Mouse (Mus musculus) MEL (cell line): ENCODE data around the gene Slc15a5. TPM values are rescaled to one million over a fixed set of nuclear protein-coding genes. Genes with fewer than 3 reads are reported as not detected.

ENCODE experiments used
- DNase-seq: peaks from one replicate; pipeline ENCODE4 v3.0.0; 2011; ENCODE audit warnings: low read depth, low spot score
- H3K27ac ChIP-seq: 2 replicates; pipeline ENCODE4 v1.5.1; 2012; ENCODE audit warnings: low read depth, mild to moderate bottlenecking, control low read depth, low read length, moderate library complexity; ENCODE audit not compliant: control insufficient read depth
- H3K27me3 ChIP-seq, 2 experiments: fragments of 150-350 bp in 1 of 2; sonication (generic) in 1 of 2; 2 replicates each; pipeline ENCODE4 v1.6.1; 2012; ENCODE audit warnings: low read length in 2 of 2, mild to moderate bottlenecking in 2 of 2, improper control_type of control experiment in 1 of 2, moderate library complexity in 1 of 2; ENCODE audit not compliant: insufficient read depth in 2 of 2, control insufficient read depth in 1 of 2
- H3K36me3 ChIP-seq, 2 experiments: 2 replicates each; pipeline ENCODE4 v1.6.1; 2012 to 2014; ENCODE audit warnings: low read length in 2 of 2, improper control_type of control experiment in 1 of 2, inconsistent platforms in 1 of 2, mild to moderate bottlenecking in 1 of 2; ENCODE audit not compliant: insufficient read depth in 2 of 2, control insufficient read depth in 1 of 2
- H3K4me1 ChIP-seq, 2 experiments: fragments of 150-350 bp in 1 of 2; sonication (generic) in 1 of 2; 2 replicates each; pipeline ENCODE4 v1.6.1; 2012; ENCODE audit warnings: low read length in 2 of 2, improper control_type of control experiment in 1 of 2, mild to moderate bottlenecking in 1 of 2; ENCODE audit not compliant: insufficient read depth in 2 of 2, control insufficient read depth in 1 of 2
- H3K4me3 ChIP-seq, 2 experiments: fragments of 150-350 bp in 1 of 2; sonication (generic) in 1 of 2; 2 replicates each; pipeline ENCODE4 v1.5.1; 2012; ENCODE audit warnings: low read depth in 2 of 2, low read length in 2 of 2, mild to moderate bottlenecking in 2 of 2, moderate library complexity in 2 of 2, control low read depth in 1 of 2, improper control_type of control experiment in 1 of 2; ENCODE audit not compliant: control insufficient read depth in 1 of 2, insufficient read depth in 1 of 2
- H3K79me2 ChIP-seq: 2 replicates; pipeline ENCODE4 v1.6.1; 2012; ENCODE audit warnings: mild to moderate bottlenecking, low read length, moderate library complexity; ENCODE audit not compliant: control insufficient read depth, poor library complexity, insufficient read depth
- H3K9ac ChIP-seq: 2 replicates; pipeline ENCODE4 v1.6.1; 2012; ENCODE audit warnings: low read depth, mild to moderate bottlenecking, control low read depth, low read length, moderate library complexity; ENCODE audit not compliant: control insufficient read depth, poor library complexity, severe bottlenecking
- H3K9me3 ChIP-seq: fragments of 150-350 bp; sonication (generic); replicated peaks from 2 replicates; pipeline ENCODE4 v1.6.1; 2012; ENCODE audit warnings: mild to moderate bottlenecking, low read length, improper control_type of control experiment, moderate library complexity; ENCODE audit not compliant: insufficient read depth
- BHLHE40 ChIP-seq: IDR thresholded peaks from 2 replicates; pipeline ENCODE4 v1.6.1; 2012; ENCODE audit warnings: low read depth, mild to moderate bottlenecking, inconsistent platforms, low read length, improper control_type of control experiment, borderline replicate concordance
- CTCF ChIP-seq, 3 experiments: IDR thresholded peaks in 2 of 3; conservative IDR thresholded peaks in 1 of 3; 2 replicates each; pipeline ENCODE4 v1.5.1; 2011 to 2012; ENCODE audit warnings: low read length in 3 of 3, low read depth in 2 of 3, mild to moderate bottlenecking in 2 of 3, improper control_type of control experiment in 1 of 3, inconsistent platforms in 1 of 3, mixed read lengths in 1 of 3, moderate library complexity in 1 of 3; ENCODE audit not compliant: control insufficient read depth in 1 of 3, insufficient read depth in 1 of 3, poor library complexity in 1 of 3, severe bottlenecking in 1 of 3
- E2F4 ChIP-seq: IDR thresholded peaks from 2 replicates; pipeline ENCODE4 v1.6.1; 2011; ENCODE audit warnings: low read depth, low read length, improper control_type of control experiment, borderline replicate concordance
- EP300 ChIP-seq, 2 experiments: IDR thresholded peaks; 2 replicates each; pipeline ENCODE4 v1.6.1; 2011; ENCODE audit warnings: improper control_type of control experiment in 2 of 2, low read length in 2 of 2, low read depth in 1 of 2, mild to moderate bottlenecking in 1 of 2
- ETS1 ChIP-seq: IDR thresholded peaks from 2 replicates; pipeline ENCODE4 v1.6.1; 2012; ENCODE audit warnings: low read depth, mild to moderate bottlenecking, inconsistent platforms, low read length, improper control_type of control experiment, moderate library complexity
- GABPA ChIP-seq: IDR thresholded peaks from 2 replicates; pipeline ENCODE4 v1.6.1; 2012; ENCODE audit warnings: low read depth, mild to moderate bottlenecking, inconsistent platforms, low read length, improper control_type of control experiment, moderate library complexity
- HCFC1 ChIP-seq: IDR thresholded peaks from 2 replicates; pipeline ENCODE4 v1.6.1; 2012; ENCODE audit warnings: low read depth, mild to moderate bottlenecking, inconsistent platforms, low read length, improper control_type of control experiment, moderate library complexity
- KAT2A ChIP-seq: conservative IDR thresholded peaks from 2 replicates; pipeline ENCODE4 v1.6.1; 2012; ENCODE audit warnings: low read depth, low read length, improper control_type of control experiment, inconsistent platforms
- MAFK ChIP-seq: IDR thresholded peaks from 2 replicates; pipeline ENCODE4 v1.6.1; 2011; ENCODE audit warnings: low read depth, mild to moderate bottlenecking, low read length, improper control_type of control experiment, borderline replicate concordance
- MAX ChIP-seq: IDR thresholded peaks from 2 replicates; pipeline ENCODE4 v1.6.1; 2011; ENCODE audit warnings: low read length, improper control_type of control experiment
- MXI1 ChIP-seq: IDR thresholded peaks from 2 replicates; pipeline ENCODE4 v1.6.1; 2011; ENCODE audit warnings: mild to moderate bottlenecking, low read depth, low read length, improper control_type of control experiment
- MYB ChIP-seq: IDR thresholded peaks from 2 replicates; pipeline ENCODE4 v1.6.1; 2011; ENCODE audit warnings: mild to moderate bottlenecking, low read depth, low read length, improper control_type of control experiment
- NELFE ChIP-seq: IDR thresholded peaks from 2 replicates; pipeline ENCODE4 v1.6.1; 2011; ENCODE audit warnings: low read depth, low read length, improper control_type of control experiment
- POLR2AphosphoS5 ChIP-seq: IDR thresholded peaks from 2 replicates; pipeline ENCODE4 v1.6.1; 2012; ENCODE audit warnings: low read depth, borderline replicate concordance, mild to moderate bottlenecking, inconsistent platforms, low read length, moderate library complexity, mixed read lengths
- RAD21 ChIP-seq: IDR thresholded peaks from 2 replicates; pipeline ENCODE4 v1.6.1; 2011; ENCODE audit warnings: mild to moderate bottlenecking, low read depth, low read length, improper control_type of control experiment
- TAL1 ChIP-seq: IDR thresholded peaks from 2 replicates; pipeline ENCODE4 v1.6.1; 2012; ENCODE audit warnings: mild to moderate bottlenecking, inconsistent platforms, low read length, moderate library complexity, mixed read lengths
- ZMIZ1 ChIP-seq: IDR thresholded peaks from 2 replicates; pipeline ENCODE4 v1.6.1; 2012; ENCODE audit warnings: low read depth, mild to moderate bottlenecking, inconsistent platforms, low read length, improper control_type of control experiment, moderate library complexity
- ZNF384 ChIP-seq: IDR thresholded peaks from 2 replicates; pipeline ENCODE4 v1.6.1; 2012; ENCODE audit warnings: low read depth, mild to moderate bottlenecking, inconsistent platforms, low read length, improper control_type of control experiment
- polyA plus RNA-seq, 2 experiments: library from polyadenylated mRNA; stranded (reverse) in 1 of 2; unstranded in 1 of 2; fragments of >175 nt in 1 of 2; fragments of >200 nt in 1 of 2; gene quantifications; 2 replicates each; pipeline versions ENCODE4 v1.2.1 to v1.2.4; 2012; ENCODE audit warnings: low replicate concordance in 2 of 2, low read depth in 1 of 2; ENCODE audit not compliant: insufficient read length in 2 of 2, insufficient read depth in 1 of 2, missing spikeins in 1 of 2
- total RNA-seq: library from RNA; depleted of rRNA; stranded (reverse); fragments of 300-350 nt; gene quantifications from 2 replicates; pipeline ENCODE4 v1.2.3, GENCODE M21; 2012

Slc15a5 gene
- total and polyA plus RNA-seq, 3 experiments: not detected

- no peaks in the 10 kb centered on the region for H3K79me2 ChIP-seq
- H3K27me3 ChIP-seq: no peaks in the 10 kb centered on the region
- H3K4me3 ChIP-seq: no peak overlapping the region
- no peaks in the 10 kb centered on the region for H3K9me3 ChIP-seq
- DNase-seq: peak; percentile 17
- TF ChIP-seq RAD21 (peak; percentile 6), EP300 (IDR thresholded peaks at IDR 0.05; ENCODE audit: low read depth in 1 of 2, low read length in 2 of 2) (no peak), CTCF (IDR thresholded peaks at IDR 0.05 in 2 of 3, conservative IDR thresholded peaks at IDR 0.05 in 1 of 3; ENCODE audit: control insufficient read depth in 1 of 3, insufficient read depth in 1 of 3, low read depth in 2 of 3, low read length in 3 of 3, poor library complexity in 1 of 3, severe bottlenecking in 1 of 3) (peak; percentile 7 to 26 (median 14); a peak in 2 of 6 replicates)
- H3K36me3 ChIP-seq: no peaks in the 10 kb centered on the region
- no peak overlapping the region for H3K9ac ChIP-seq
- no peak overlapping the region for H3K27ac ChIP-seq
- no peaks in the 10 kb centered on the region for H3K4me1 ChIP-seq
Measured at GRCm38 (mm10) chr6:138016898-138017297, 62.8 kb downstream of the Slc15a5 start.

GRCm38 (mm10) chr6:138014976-138015674, 64.6 kb downstream of the Slc15a5 start:
- Histone ChIP-seq H3K27me3 (no peaks in the 10 kb centered on the region), H3K27ac (no peak overlapping the region), H3K36me3 (no peaks in the 10 kb centered on the region), H3K4me3 (no peak overlapping the region), H3K9me3 (no peaks in the 10 kb centered on the region), H3K79me2 (no peaks in the 10 kb centered on the region), H3K4me1 (no peaks in the 10 kb centered on the region), H3K9ac (no peak overlapping the region)
- DNase-seq: no peak
- TF ChIP-seq ZMIZ1 (no peak), E2F4 (no peak), GABPA (no peak), MXI1 (no peak), ETS1 (no peak), BHLHE40 (no peak), EP300 (IDR thresholded peaks at IDR 0.05; ENCODE audit: low read depth in 1 of 2, low read length in 2 of 2) (no peak), MYB (no peak), HCFC1 (no peak), NELFE (no peak), MAX (no peak), KAT2A (no peak), POLR2AphosphoS5 (no peak), ZNF384 (no peak), MAFK (no peak), TAL1 (no peak)
